Mouse (Mus musculus) forebrain, embryonic 11.5 days (tissue): ENCODE data around the gene Zfp981. TPM values are rescaled to one million over a fixed set of nuclear protein-coding genes. Genes with fewer than 3 reads are reported as not detected.
"Not testable (repeated sequence)": the region's sequence is repeated elsewhere in the genome, so short reads cannot be mapped to it uniquely, and the experiment has no call there.

Experiments
- ATAC-seq: fragments of 200-750 bp; cut with Nextera tagmentation; replicated peaks from 2 replicates; pipeline ENCODE4 v1.8.0; 2017; ENCODE audit warnings: moderate TSS enrichment; ENCODE audit not compliant: low FRiP score
- DNase-seq: peaks from one replicate; pipeline ENCODE4 v3.0.0-alpha.2; 2017; ENCODE audit warnings: low spot score
- H3K27ac ChIP-seq: fragments of 300-500 bp; sonication (generic); 2 replicates; pipeline ENCODE4 v1.5.1; 2014; ENCODE audit warnings: low read depth, low read length
- H3K27me3 ChIP-seq: fragments of 300-500 bp; sonication (generic); 2 replicates; pipeline ENCODE4 v1.6.1; 2014; ENCODE audit warnings: mild to moderate bottlenecking, low read length, mixed read lengths; ENCODE audit not compliant: control insufficient read depth, insufficient read depth
- H3K36me3 ChIP-seq: fragments of 300-500 bp; sonication (generic); 2 replicates; pipeline ENCODE4 v1.6.1; 2014; ENCODE audit warnings: mild to moderate bottlenecking, low read length, moderate library complexity, mixed read lengths; ENCODE audit not compliant: control insufficient read depth, insufficient read depth
- H3K4me1 ChIP-seq: fragments of 300-500 bp; sonication (generic); replicated peaks from 2 replicates; pipeline ENCODE4 v1.6.1; 2014; ENCODE audit warnings: low read length, mixed read lengths; ENCODE audit not compliant: control insufficient read depth, insufficient read depth
- H3K4me2 ChIP-seq: fragments of 300-500 bp; sonication (generic); 2 replicates; pipeline ENCODE4 v1.6.1; 2014; ENCODE audit warnings: low read depth, mild to moderate bottlenecking, low read length, moderate library complexity, mixed read lengths; ENCODE audit not compliant: severe bottlenecking
- H3K4me3 ChIP-seq: fragments of 300-500 bp; sonication (generic); 2 replicates; pipeline ENCODE4 v1.5.1; 2014; ENCODE audit warnings: low read depth, low read length
- H3K9ac ChIP-seq: fragments of 300-500 bp; sonication (generic); 2 replicates; pipeline ENCODE4 v1.6.1; 2014; ENCODE audit warnings: low read length
- H3K9me3 ChIP-seq: fragments of 300-500 bp; sonication (generic); 2 replicates; pipeline ENCODE4 v1.6.1; 2016; ENCODE audit warnings: low read length, mixed read lengths; ENCODE audit not compliant: control insufficient read depth
- WGBS: fragments of 180-500 bp; shearing (Covaris S2); extraction: QIAGEN DNeasy Blood & Tissue Kit; methylation state at CpG from one replicate; pipeline ENCODE4 v1.1.7; 2014; 5-methylcytosine and 5-hydroxymethylcytosine counted together
- polyA plus RNA-seq: library from polyadenylated mRNA; unstranded; fragments of >200 nt; fragmentation: Nextera tagmentation; extraction: Ambion mirVana; gene quantifications from 2 replicates; pipeline ENCODE4 v1.2.1, GENCODE M21; 2014

Gene Zfp981
- polyA plus RNA-seq, 1 experiment from 2014 or later, result not detected

GRCm38 (mm10) chr4:146493319-146493907 lies 8.4 kb upstream of the Zfp981 start:
- H3K27me3 ChIP-seq, H3K4me2 ChIP-seq, H3K4me3 ChIP-seq, H3K9ac ChIP-seq, H3K27ac ChIP-seq, H3K36me3 ChIP-seq, DNase-seq, H3K4me1 ChIP-seq: not testable (repeated sequence)
- ATAC-seq, result peak; percentile 34
- peaks cover 37% of the 10 kb centered on the region for H3K9me3 ChIP-seq
- WGBS, result 87% methylated on average over 6 of the region's 6 CpGs

GRCm38 (mm10) chr4:146494980-146495379 lies 6.8 kb upstream of the Zfp981 start:
- Histone ChIP-seq H3K36me3 (no peaks in the 10 kb centered on the region), H3K27ac (no peak overlapping the region), H3K4me2 (no peak overlapping the region), H3K9me3 (peaks cover 40% of the 10 kb centered on the region), H3K9ac (no peak overlapping the region), H3K27me3 (no peaks in the 10 kb centered on the region), H3K4me3 (no peak overlapping the region), H3K4me1 (no peaks in the 10 kb centered on the region)
- 72% methylated on average over 4 of the region's 4 CpGs for WGBS
- DNase-seq, result no peak
- no peak for ATAC-seq

GRCm38 (mm10) chr4:146497695-146498275 lies 4.0 kb upstream of the Zfp981 start:
- not testable (repeated sequence) for DNase-seq
- WGBS, result 84% methylated on average over 9 of the region's 9 CpGs

GRCm38 (mm10) chr4:146509029-146509428 lies 7.2 kb downstream of the Zfp981 start:
- not testable (repeated sequence) for H3K9me3 ChIP-seq, H3K27ac ChIP-seq, H3K4me2 ChIP-seq, ATAC-seq, DNase-seq, H3K4me3 ChIP-seq, H3K27me3 ChIP-seq, H3K9ac ChIP-seq, H3K4me1 ChIP-seq, H3K36me3 ChIP-seq
- WGBS, result 88% methylated on average over 20 of the region's 24 CpGs

More at GRCm38 (mm10) chr4:146497695-146498275, 4.0 kb upstream of the Zfp981 start:
- not testable (repeated sequence) for H3K27me3 ChIP-seq, H3K4me1 ChIP-seq, H3K27ac ChIP-seq, H3K36me3 ChIP-seq, H3K4me3 ChIP-seq, H3K4me2 ChIP-seq, H3K9ac ChIP-seq, ATAC-seq
- H3K9me3 ChIP-seq, result peaks cover 36% of the 10 kb centered on the region

- ATAC-seq, H3K4me1 ChIP-seq, H3K4me2 ChIP-seq, H3K9ac ChIP-seq, H3K27me3 ChIP-seq, H3K4me3 ChIP-seq, DNase-seq, H3K36me3 ChIP-seq, H3K27ac ChIP-seq: not testable (repeated sequence)
- H3K9me3 ChIP-seq, result peaks cover 13% of the 10 kb centered on the region; the same call in 1 of the 2 replicates
Observed at GRCm38 (mm10) chr4:146511871-146512270, 10.0 kb downstream of the Zfp981 start.

GRCm38 (mm10) chr4:146516474-146516873 lies 14.6 kb downstream of the Zfp981 start:
- Histone ChIP-seq H3K9me3 (peaks cover 36% of the 10 kb centered on the region), H3K36me3 (no peaks in the 10 kb centered on the region), H3K4me3 (no peak overlapping the region), H3K4me2 (no peak overlapping the region), H3K4me1 (no peaks in the 10 kb centered on the region), H3K9ac (no peak overlapping the region), H3K27me3 (no peaks in the 10 kb centered on the region), H3K27ac (no peak overlapping the region)
- WGBS, result 80% methylated on average over 1 of the region's 1 CpGs
- no peak for DNase-seq
- no peak for ATAC-seq

- not testable (repeated sequence) for DNase-seq, H3K27me3 ChIP-seq, H3K36me3 ChIP-seq, H3K27ac ChIP-seq, ATAC-seq, H3K9ac ChIP-seq, H3K4me3 ChIP-seq, H3K4me2 ChIP-seq, H3K4me1 ChIP-seq
- WGBS, result 68% methylated on average over 2 of the region's 2 CpGs
- H3K9me3 ChIP-seq, result peaks cover 37% of the 10 kb centered on the region
Observed at GRCm38 (mm10) chr4:146517150-146517549, 15.3 kb downstream of the Zfp981 start.

- 89% methylated on average over 2 of the region's 2 CpGs for WGBS
- ATAC-seq, result no peak
Observed at GRCm38 (mm10) chr4:146520723-146521122, 18.9 kb downstream of the Zfp981 start.

GRCm38 (mm10) chr4:146534574-146534973 lies 32.7 kb downstream of the Zfp981 start:
- WGBS, result 86% methylated on average over 4 of the region's 4 CpGs
- peaks cover 25% of the 10 kb centered on the region for H3K9me3 ChIP-seq
- H3K4me2 ChIP-seq, result no peak overlapping the region
- H3K9ac ChIP-seq, result no peak overlapping the region
- H3K27me3 ChIP-seq, result no peaks in the 10 kb centered on the region
- H3K36me3 ChIP-seq, result no peaks in the 10 kb centered on the region
- H3K4me3 ChIP-seq, result no peak overlapping the region
- no peak for DNase-seq
- no peak overlapping the region for H3K27ac ChIP-seq
- peak; percentile 53; the same call in 1 of the 2 replicates for ATAC-seq
- no peaks in the 10 kb centered on the region for H3K4me1 ChIP-seq

More at GRCm38 (mm10) chr4:146520723-146521122, 18.9 kb downstream of the Zfp981 start:
- no peaks in the 10 kb centered on the region for H3K36me3 ChIP-seq
- H3K27ac ChIP-seq, result no peak overlapping the region
- H3K4me3 ChIP-seq, result no peak overlapping the region
- no peak overlapping the region for H3K9ac ChIP-seq
- H3K9me3 ChIP-seq, result peaks cover 54% of the 10 kb centered on the region
- no peak for DNase-seq
- no peaks in the 10 kb centered on the region for H3K4me1 ChIP-seq
- H3K4me2 ChIP-seq, result no peak overlapping the region
- no peaks in the 10 kb centered on the region for H3K27me3 ChIP-seq
